In genomic region chrX:163253048-163253447, GRCm38 (mm10) we compare ENCODE assay signal across 11 mouse cellular contexts.
"Had no signal": no experiment of that assay in that cellular context is flagged by ENCODE, and none has a peak within 500 bp of the region (broad histone marks: within the 10 kb centered on the region; RNA-seq: fewer than 3 reads in every experiment).

No protein-coding gene starts in this region.

- DNase-seq: gastrocnemius, postnatal 10 days; gastrocnemius, postnatal 25 days; heart, adult 18-20 months; heart, postnatal 10 days; heart, postnatal 4 days; kidney, adult 18-20 months; kidney, adult 8-10 months; kidney, postnatal 10 days; kidney, postnatal 25 days; kidney, postnatal 4 days; left cerebral cortex, postnatal 4 days had no signal
